Mouse (Mus musculus): ENCODE measurements at regions not wholly inside any gene's neighbourhood (a gene's known extent, or its start where the extent isn't known, plus 50 kb on each side); places are given as distances from the start of the nearest gene placed in this dataset.
A peak's percentile ranks its signal among the peaks of the same experiment; 100 is the strongest.

- no peaks in the 10 kb centered on the region for H3K9me3 ChIP-seq
- H3K27me3 ChIP-seq (replicated peaks): peaks cover 28% of the 10 kb centered on the region
- H3K36me3 ChIP-seq (replicated peaks; ENCODE audit: low read length): no peaks in the 10 kb centered on the region
- no peak for TF ChIP-seq FLI1 (IDR thresholded peaks at IDR 0.05; ENCODE audit: low read length)
- H3K4me1 ChIP-seq: no peaks in the 10 kb centered on the region
- no peak overlapping the region for H3K4me3 ChIP-seq (replicated peaks)
Observed at GRCm38 (mm10) chrX:11086257-11087072, 212.6 kb upstream of the H2al1a start.

GRCm38 (mm10) chrX:11087913-11088312 is 211.1 kb upstream of the H2al1a start:
- TF ChIP-seq GATA1 (IDR thresholded peaks at IDR 0.05; ENCODE audit: borderline replicate concordance, low read length) (no peak), FLI1 (IDR thresholded peaks at IDR 0.05; ENCODE audit: low read length) (no peak)
- peak overlapping the region; percentile 78 for H3K4me3 ChIP-seq (replicated peaks)
- H3K27me3 ChIP-seq (replicated peaks): peaks cover 25% of the 10 kb centered on the region
- no peaks in the 10 kb centered on the region for H3K36me3 ChIP-seq (replicated peaks; ENCODE audit: low read length)
- H3K9me3 ChIP-seq: 0 out of 2 replicates have a peak, but pooled peaks cover 4% of the 10 kb centered on the region
- H3K4me1 ChIP-seq: no peaks in the 10 kb centered on the region

- Histone ChIP-seq H3K36me3 (replicated peaks; ENCODE audit: low read length) (no peaks in the 10 kb centered on the region), H3K9me3 (0 out of 2 replicates have a peak, but pooled peaks cover 4% of the 10 kb centered on the region), H3K4me1 (no peaks in the 10 kb centered on the region), H3K27me3 (replicated peaks) (peaks cover 25% of the 10 kb centered on the region), H3K4me3 (replicated peaks) (no peak overlapping the region)
- TF ChIP-seq GATA1 (IDR thresholded peaks at IDR 0.05; ENCODE audit: borderline replicate concordance, low read length) (no peak), FLI1 (IDR thresholded peaks at IDR 0.05; ENCODE audit: low read length) (no peak)
Observed at GRCm38 (mm10) chrX:11088506-11088905, 210.6 kb upstream of the H2al1a start.

GRCm38 (mm10) chrX:11090432-11090831 is 208.6 kb upstream of the H2al1a start:
- 0 out of 2 replicates have a peak, but pooled peaks cover 4% of the 10 kb centered on the region for H3K9me3 ChIP-seq
- no peaks in the 10 kb centered on the region for H3K36me3 ChIP-seq (replicated peaks; ENCODE audit: low read length)
- peaks cover 21% of the 10 kb centered on the region for H3K27me3 ChIP-seq (replicated peaks)
- no peaks in the 10 kb centered on the region for H3K4me1 ChIP-seq
- H3K4me3 ChIP-seq (replicated peaks): no peak overlapping the region
- TF ChIP-seq GATA1 (IDR thresholded peaks at IDR 0.05; ENCODE audit: borderline replicate concordance, low read length): no peak
- TF ChIP-seq FLI1 (IDR thresholded peaks at IDR 0.05; ENCODE audit: low read length): no peak

- TF ChIP-seq GATA1 (IDR thresholded peaks at IDR 0.05; ENCODE audit: borderline replicate concordance, low read length) (no peak), FLI1 (IDR thresholded peaks at IDR 0.05; ENCODE audit: low read length) (no peak)
- Histone ChIP-seq H3K4me3 (replicated peaks) (no peak overlapping the region), H3K4me1 (no peaks in the 10 kb centered on the region), H3K36me3 (replicated peaks; ENCODE audit: low read length) (no peaks in the 10 kb centered on the region), H3K27me3 (replicated peaks) (peaks cover 21% of the 10 kb centered on the region), H3K9me3 (0 out of 2 replicates have a peak, but pooled peaks cover under 1% of the 10 kb centered on the region)
Observed at GRCm38 (mm10) chrX:11097581-11098254, 201.3 kb upstream of the H2al1a start.

GRCm38 (mm10) chrX:11098366-11098765 is 200.7 kb upstream of the H2al1a start:
- Histone ChIP-seq H3K27me3 (replicated peaks) (peaks cover 24% of the 10 kb centered on the region), H3K9me3 (no peaks in the 10 kb centered on the region), H3K4me3 (replicated peaks) (no peak overlapping the region), H3K36me3 (replicated peaks; ENCODE audit: low read length) (no peaks in the 10 kb centered on the region), H3K4me1 (no peaks in the 10 kb centered on the region)
- TF ChIP-seq FLI1 (IDR thresholded peaks at IDR 0.05; ENCODE audit: low read length): no peak
- TF ChIP-seq GATA1 (IDR thresholded peaks at IDR 0.05; ENCODE audit: borderline replicate concordance, low read length): no peak

- Histone ChIP-seq H3K4me1 (no peaks in the 10 kb centered on the region), H3K9me3 (no peaks in the 10 kb centered on the region), H3K4me3 (replicated peaks) (no peak overlapping the region), H3K27me3 (replicated peaks) (peaks cover 34% of the 10 kb centered on the region), H3K36me3 (replicated peaks; ENCODE audit: low read length) (no peaks in the 10 kb centered on the region)
- TF ChIP-seq FLI1 (IDR thresholded peaks at IDR 0.05; ENCODE audit: low read length) (no peak), GATA1 (IDR thresholded peaks at IDR 0.05; ENCODE audit: borderline replicate concordance, low read length) (no peak)
Observed at GRCm38 (mm10) chrX:11099146-11100087, 199.6 kb upstream of the H2al1a start.

- Histone ChIP-seq H3K9me3 (no peaks in the 10 kb centered on the region), H3K4me3 (replicated peaks) (no peak overlapping the region), H3K36me3 (replicated peaks; ENCODE audit: low read length) (no peaks in the 10 kb centered on the region), H3K27me3 (replicated peaks) (peaks cover 43% of the 10 kb centered on the region), H3K4me1 (no peaks in the 10 kb centered on the region)
- TF ChIP-seq FLI1 (IDR thresholded peaks at IDR 0.05; ENCODE audit: low read length) (no peak), GATA1 (IDR thresholded peaks at IDR 0.05; ENCODE audit: borderline replicate concordance, low read length) (no peak)
Observed at GRCm38 (mm10) chrX:11100935-11101334, 198.1 kb upstream of the H2al1a start.

GRCm38 (mm10) chrX:11131253-11131652 is 167.8 kb upstream of the H2al1a start:
- no peak overlapping the region for H3K4me3 ChIP-seq (replicated peaks)
- H3K4me1 ChIP-seq: no peaks in the 10 kb centered on the region
- no peaks in the 10 kb centered on the region for H3K36me3 ChIP-seq (replicated peaks; ENCODE audit: low read length)
- TF ChIP-seq GATA1 (IDR thresholded peaks at IDR 0.05; ENCODE audit: borderline replicate concordance, low read length) (no peak), FLI1 (IDR thresholded peaks at IDR 0.05; ENCODE audit: low read length) (no peak)
- H3K9me3 ChIP-seq: no peaks in the 10 kb centered on the region
- peaks cover 24% of the 10 kb centered on the region for H3K27me3 ChIP-seq (replicated peaks)
